15 mouse cellular contexts compared by ENCODE assay signal in genomic region chr6:137643814-137644213, GRCm38 (mm10). TPM values are rescaled to one million over a fixed set of nuclear protein-coding genes. Genes with fewer than 3 reads are reported as not detected.
A peak's percentile ranks its signal among the peaks of the same experiment; 100 is the strongest.
DNase-seq lines count a peak whose midpoint lies in the region; ATAC-seq lines count a peak whose summit lies in the region.
"Had no signal": no experiment of that assay in that cellular context is flagged by ENCODE, and none has a peak within 500 bp of the region (broad histone marks: within the 10 kb centered on the region; RNA-seq: fewer than 3 reads in every experiment).

No protein-coding gene starts in this region.

- H3K27me3 ChIP-seq in forebrain, embryonic 14.5 days (replicated peaks; ENCODE audit: control insufficient read depth, insufficient read depth, low read length) = peaks cover 6% of the 10 kb centered on the region; the same call in 1 of the 2 replicates
- H3K27me3 ChIP-seq in forebrain, embryonic 16.5 days (replicated peaks; ENCODE audit: control insufficient read depth, insufficient read depth, low read length) = peaks cover 7% of the 10 kb centered on the region; the same call in 1 of the 2 replicates
- peaks cover 5% of the 10 kb centered on the region; the same call in 1 of the 2 replicates for H3K27me3 ChIP-seq in heart, embryonic 12.5 days (replicated peaks)
- H3K27me3 ChIP-seq in intestine, embryonic 15.5 days (replicated peaks) = no peaks in the 10 kb centered on the region

- H3K36me3 ChIP-seq in forebrain, embryonic 14.5 days (ENCODE audit: control insufficient read depth, insufficient read depth, low read length) = no peaks in the 10 kb centered on the region
- no peaks in the 10 kb centered on the region for H3K36me3 ChIP-seq in forebrain, embryonic 16.5 days (ENCODE audit: control insufficient read depth, insufficient read depth)
- H3K36me3 ChIP-seq in heart, embryonic 12.5 days = no peaks in the 10 kb centered on the region
- H3K36me3 ChIP-seq in intestine, embryonic 15.5 days = no peaks in the 10 kb centered on the region
- H3K36me3 ChIP-seq: embryonic facial prominence, embryonic 10.5 days; embryonic facial prominence, embryonic 12.5 days had no signal

- peak; percentile 57 for DNase-seq in forebrain, embryonic 14.5 days (ENCODE audit: low spot score)
- DNase-seq in heart, adult 11 months = peak; percentile 52
- DNase-seq: adrenal gland, adult 2 months; adrenal gland, postnatal 10 days; adrenal gland, postnatal 25 days; cerebellum, adult 11-12 months; cerebellum, adult 2 months; cerebellum, adult 9-10 months; cerebellum, postnatal 10 days; cerebellum, postnatal 25 days had no signal

- 71% methylated on average over 4 of the region's 4 CpGs for WGBS in forebrain, embryonic 14.5 days
- WGBS in forebrain, embryonic 16.5 days = 65% methylated on average over 4 of the region's 4 CpGs
- 76% methylated on average over 4 of the region's 4 CpGs for WGBS in heart, embryonic 12.5 days
- WGBS in intestine, embryonic 15.5 days = 76% methylated on average over 4 of the region's 4 CpGs

- no peak overlapping the region for H3K9ac ChIP-seq in forebrain, embryonic 14.5 days (ENCODE audit: low read length)
- H3K9ac ChIP-seq in forebrain, embryonic 16.5 days (replicated peaks; ENCODE audit: low read depth, low read length) = no peak overlapping the region
- H3K9ac ChIP-seq in heart, embryonic 12.5 days = no peak overlapping the region
- no peak overlapping the region for H3K9ac ChIP-seq in intestine, embryonic 15.5 days
- H3K9ac ChIP-seq: embryonic facial prominence, embryonic 12.5 days had no signal

- H3K4me3 ChIP-seq in forebrain, embryonic 14.5 days (ENCODE audit: low read depth, low read length) = no peak overlapping the region
- no peak overlapping the region for H3K4me3 ChIP-seq in forebrain, embryonic 16.5 days (replicated peaks; ENCODE audit: low read length)
- no peak overlapping the region for H3K4me3 ChIP-seq in heart, embryonic 12.5 days
- H3K4me3 ChIP-seq in intestine, embryonic 15.5 days (replicated peaks) = no peak overlapping the region
- H3K4me3 ChIP-seq: embryonic facial prominence, embryonic 10.5 days; embryonic facial prominence, embryonic 12.5 days had no signal

- ATAC-seq in forebrain, embryonic 14.5 days = peak; percentile 33; the same call in 1 of the 2 replicates
- no peak for ATAC-seq in forebrain, embryonic 16.5 days
- ATAC-seq in heart, embryonic 12.5 days (ENCODE audit: insufficient number of reproducible peaks, low FRiP score) = no peak
- no peak for ATAC-seq in intestine, embryonic 15.5 days

- no peak overlapping the region for H3K4me2 ChIP-seq in forebrain, embryonic 14.5 days (ENCODE audit: low read length)
- no peak overlapping the region for H3K4me2 ChIP-seq in forebrain, embryonic 16.5 days (ENCODE audit: low read length)
- H3K4me2 ChIP-seq in heart, embryonic 12.5 days = no peak overlapping the region
- no peak overlapping the region for H3K4me2 ChIP-seq in intestine, embryonic 15.5 days (replicated peaks)
- H3K4me2 ChIP-seq: embryonic facial prominence, embryonic 12.5 days had no signal

- no peaks in the 10 kb centered on the region for H3K4me1 ChIP-seq in forebrain, embryonic 14.5 days (ENCODE audit: control insufficient read depth, insufficient read depth, low read length)
- H3K4me1 ChIP-seq in forebrain, embryonic 16.5 days (replicated peaks; ENCODE audit: control insufficient read depth, insufficient read depth, low read length) = peaks cover 10% of the 10 kb centered on the region
- H3K4me1 ChIP-seq in heart, embryonic 12.5 days (replicated peaks) = peaks cover 13% of the 10 kb centered on the region
- no peaks in the 10 kb centered on the region for H3K4me1 ChIP-seq in intestine, embryonic 15.5 days (replicated peaks)
- H3K4me1 ChIP-seq: embryonic facial prominence, embryonic 12.5 days had no signal

- no peaks in the 10 kb centered on the region for H3K9me3 ChIP-seq in forebrain, embryonic 14.5 days (replicated peaks; ENCODE audit: control insufficient read depth, low read length)
- H3K9me3 ChIP-seq in forebrain, embryonic 16.5 days (ENCODE audit: control insufficient read depth, low read length) = no peaks in the 10 kb centered on the region
- 0 out of 2 replicates have a peak, but pooled peaks cover 2% of the 10 kb centered on the region for H3K9me3 ChIP-seq in heart, embryonic 12.5 days (replicated peaks)
- H3K9me3 ChIP-seq in intestine, embryonic 15.5 days = no peaks in the 10 kb centered on the region
- H3K9me3 ChIP-seq: embryonic facial prominence, embryonic 10.5 days; embryonic facial prominence, embryonic 12.5 days had no signal

- H3K27ac ChIP-seq in forebrain, embryonic 14.5 days (ENCODE audit: low read depth, low read length) = no peak overlapping the region
- no peak overlapping the region for H3K27ac ChIP-seq in forebrain, embryonic 16.5 days (ENCODE audit: low read length)
- H3K27ac ChIP-seq in heart, embryonic 12.5 days (ENCODE audit: poor library complexity, severe bottlenecking) = no peak overlapping the region
- no peak overlapping the region for H3K27ac ChIP-seq in intestine, embryonic 15.5 days
- H3K27ac ChIP-seq: embryonic facial prominence, embryonic 10.5 days; embryonic facial prominence, embryonic 12.5 days had no signal

RNA-seq across cellular contexts. Expression of gene Eps8, which starts 10.9 kb away (rescaled TPM):
- polyA plus RNA-seq in forebrain, embryonic 14.5 days (2014; fragmentation: Nextera tagmentation; extraction: Ambion mirVana) = 11.4 and 14.3 TPM in 2 replicates
- polyA plus RNA-seq in forebrain, embryonic 16.5 days (2015; fragmentation: Nextera tagmentation; extraction: Ambion mirVana) = 16.6 and 20.9 TPM in 2 replicates
- polyA plus RNA-seq in heart, embryonic 12.5 days (2016; fragmentation: Nextera tagmentation; extraction: Ambion mirVana) = 16.2 and 18.4 TPM in 2 replicates
- 85.2 and 93.9 TPM in 2 replicates for polyA plus RNA-seq in intestine, embryonic 15.5 days (2015; fragmentation: Nextera tagmentation; extraction: Ambion mirVana)
